Mouse (Mus musculus) hindbrain, embryonic 14.5 days (tissue): ENCODE measurements at regions not wholly inside any gene's neighbourhood (a gene's known extent, or its start where the extent isn't known, plus 50 kb on each side); places are given as distances from the start of the nearest gene placed in this dataset.

Source experiments
- ATAC-seq: fragments of 200-750 bp; cut with Nextera tagmentation; 2 replicates; pipeline ENCODE4 v1.8.0; 2017; ENCODE audit warnings: moderate number of reproducible peaks, mild to moderate bottlenecking, moderate TSS enrichment, moderate library complexity; ENCODE audit not compliant: low FRiP score
- DNase-seq: peaks from one replicate; pipeline ENCODE4 v3.0.0-alpha.2; 2015; ENCODE audit warnings: low spot score
- H3K27ac ChIP-seq: fragments of 300-500 bp; sonication (generic); 2 replicates; pipeline ENCODE4 v1.5.1; 2014; ENCODE audit warnings: mild to moderate bottlenecking, moderate library complexity
- H3K27me3 ChIP-seq: fragments of 300-500 bp; sonication (generic); 2 replicates; pipeline ENCODE4 v1.6.1; 2014; ENCODE audit warnings: mild to moderate bottlenecking, low read length, mixed read lengths; ENCODE audit not compliant: control insufficient read depth, insufficient read depth
- H3K36me3 ChIP-seq: fragments of 300-500 bp; sonication (generic); replicated peaks from 2 replicates; pipeline ENCODE4 v1.6.1; 2014; ENCODE audit not compliant: control insufficient read depth, insufficient read depth
- H3K4me1 ChIP-seq: fragments of 300-500 bp; sonication (generic); replicated peaks from 2 replicates; pipeline ENCODE4 v1.6.1; 2014; ENCODE audit warnings: antibody characterized with exemption, low read length, mixed read lengths; ENCODE audit not compliant: control insufficient read depth, insufficient read depth
- H3K4me2 ChIP-seq: fragments of 300-500 bp; sonication (generic); replicated peaks from 2 replicates; pipeline ENCODE4 v1.6.1; 2014; ENCODE audit warnings: mild to moderate bottlenecking, moderate library complexity
- H3K4me3 ChIP-seq: fragments of 300-500 bp; sonication (generic); replicated peaks from 2 replicates; pipeline ENCODE4 v1.5.1; 2014; ENCODE audit warnings: mild to moderate bottlenecking, low read length
- H3K9ac ChIP-seq: fragments of 300-500 bp; sonication (generic); 2 replicates; pipeline ENCODE4 v1.6.1; 2014
- H3K9me3 ChIP-seq: fragments of 300-500 bp; sonication (generic); 2 replicates; pipeline ENCODE4 v1.6.1; 2016; ENCODE audit warnings: low read length; ENCODE audit not compliant: control insufficient read depth
- WGBS: fragments of 180-500 bp; shearing (Covaris S2); extraction: QIAGEN DNeasy Blood & Tissue Kit; methylation state at CpG from one replicate; pipeline ENCODE4 v1.1.7; 2014; 5-methylcytosine and 5-hydroxymethylcytosine counted together

- DNase-seq = no peak
- Histone ChIP-seq H3K9me3 (no peaks in the 10 kb centered on the region), H3K27ac (no peak overlapping the region), H3K4me3 (no peak overlapping the region), H3K9ac (no peak overlapping the region), H3K27me3 (no peaks in the 10 kb centered on the region), H3K36me3 (no peaks in the 10 kb centered on the region), H3K4me2 (no peak overlapping the region), H3K4me1 (no peaks in the 10 kb centered on the region)
- 88% methylated on average over 3 of the region's 3 CpGs for WGBS
- no peak for ATAC-seq
Measured at GRCm38 (mm10) chr6:93041041-93041440, 97.7 kb upstream of the Adamts9 start.

- peaks cover 12% of the 10 kb centered on the region for H3K9me3 ChIP-seq
- H3K27me3 ChIP-seq = no peaks in the 10 kb centered on the region
- H3K36me3 ChIP-seq = no peaks in the 10 kb centered on the region
- H3K27ac ChIP-seq = no peak overlapping the region
- no peaks in the 10 kb centered on the region for H3K4me1 ChIP-seq
- DNase-seq (no peak), ATAC-seq (no peak)
- H3K4me2 ChIP-seq = no peak overlapping the region
- no peak overlapping the region for H3K9ac ChIP-seq
- no peak overlapping the region for H3K4me3 ChIP-seq
- WGBS = 85% methylated on average over 1 of the region's 1 CpGs
Measured at GRCm38 (mm10) chr6:93031812-93032330, 88.6 kb upstream of the Adamts9 start.

- no peak for ATAC-seq
- Histone ChIP-seq H3K4me3 (no peak overlapping the region), H3K9ac (no peak overlapping the region), H3K4me2 (no peak overlapping the region), H3K27me3 (no peaks in the 10 kb centered on the region), H3K4me1 (peaks cover 7% of the 10 kb centered on the region; the same call in 1 of the 2 replicates), H3K9me3 (no peaks in the 10 kb centered on the region), H3K27ac (no peak overlapping the region), H3K36me3 (no peaks in the 10 kb centered on the region)
- DNase-seq = no peak
- WGBS = 68% methylated on average over 9 of the region's 9 CpGs
Measured at GRCm38 (mm10) chr6:93026068-93027022, 83.1 kb upstream of the Adamts9 start.

- no peaks in the 10 kb centered on the region for H3K36me3 ChIP-seq
- no peak overlapping the region for H3K27ac ChIP-seq
- no peak overlapping the region for H3K4me3 ChIP-seq
- DNase-seq = no peak
- H3K4me2 ChIP-seq = no peak overlapping the region
- no peak overlapping the region for H3K9ac ChIP-seq
- ATAC-seq = no peak
- WGBS = 95% methylated on average over 1 of the region's 1 CpGs
- H3K4me1 ChIP-seq = no peaks in the 10 kb centered on the region; the same call in 1 of the 2 replicates
- no peaks in the 10 kb centered on the region for H3K27me3 ChIP-seq
- no peaks in the 10 kb centered on the region for H3K9me3 ChIP-seq
Measured at GRCm38 (mm10) chr6:93014534-93014933, 71.2 kb upstream of the Adamts9 start.

GRCm38 (mm10) chr6:93011906-93012305, 68.6 kb upstream of the Adamts9 start:
- no peaks in the 10 kb centered on the region for H3K27me3 ChIP-seq
- H3K9ac ChIP-seq = no peak overlapping the region
- WGBS = 84% methylated on average over 5 of the region's 5 CpGs
- no peaks in the 10 kb centered on the region for H3K9me3 ChIP-seq
- H3K27ac ChIP-seq = no peak overlapping the region
- H3K4me3 ChIP-seq = no peak overlapping the region
- H3K4me2 ChIP-seq = no peak overlapping the region
- DNase-seq (no peak), ATAC-seq (no peak)
- H3K36me3 ChIP-seq = no peaks in the 10 kb centered on the region
- no peaks in the 10 kb centered on the region; the same call in 1 of the 2 replicates for H3K4me1 ChIP-seq

GRCm38 (mm10) chr6:93004587-93005240, 61.4 kb upstream of the Adamts9 start:
- H3K27me3 ChIP-seq = no peaks in the 10 kb centered on the region
- H3K9me3 ChIP-seq = no peaks in the 10 kb centered on the region
- H3K4me3 ChIP-seq = no peak overlapping the region
- no peaks in the 10 kb centered on the region for H3K4me1 ChIP-seq
- ATAC-seq (no peak), DNase-seq (no peak)
- no peak overlapping the region for H3K4me2 ChIP-seq
- H3K36me3 ChIP-seq = no peaks in the 10 kb centered on the region
- no peak overlapping the region for H3K9ac ChIP-seq
- no peak overlapping the region for H3K27ac ChIP-seq
- WGBS = 69% methylated on average over 3 of the region's 3 CpGs

- Histone ChIP-seq H3K9ac (no peak overlapping the region), H3K27ac (no peak overlapping the region), H3K4me1 (no peaks in the 10 kb centered on the region), H3K36me3 (no peaks in the 10 kb centered on the region), H3K9me3 (no peaks in the 10 kb centered on the region), H3K27me3 (no peaks in the 10 kb centered on the region), H3K4me3 (no peak overlapping the region), H3K4me2 (no peak overlapping the region)
- no peak for DNase-seq
- no peak for ATAC-seq
- WGBS = 90% methylated on average over 5 of the region's 5 CpGs
Measured at GRCm38 (mm10) chr6:93003812-93004211, 60.5 kb upstream of the Adamts9 start.

GRCm38 (mm10) chr6:92993647-92994046, 50.4 kb upstream of the Adamts9 start:
- H3K4me2 ChIP-seq = no peak overlapping the region
- H3K9me3 ChIP-seq = no peaks in the 10 kb centered on the region
- H3K36me3 ChIP-seq = no peaks in the 10 kb centered on the region
- H3K4me3 ChIP-seq = no peak overlapping the region
- DNase-seq (no peak), ATAC-seq (no peak)
- H3K9ac ChIP-seq = no peak overlapping the region
- H3K27me3 ChIP-seq = no peaks in the 10 kb centered on the region
- H3K4me1 ChIP-seq = no peaks in the 10 kb centered on the region
- H3K27ac ChIP-seq = no peak overlapping the region
- WGBS = 86% methylated on average over 5 of the region's 5 CpGs
